Mouse (Mus musculus) limb, embryonic 13.5 days (tissue): ENCODE results near the gene Clmp. TPM values are rescaled to one million over a fixed set of nuclear protein-coding genes. Genes with fewer than 3 reads are reported as not detected.
"Not testable (repeated sequence)": the region's sequence is repeated elsewhere in the genome, so short reads cannot be mapped to it uniquely, and the experiment has no call there.

Source experiments
- ATAC-seq: fragments of 200-750 bp; cut with Nextera tagmentation; 2 replicates; pipeline ENCODE4 v1.8.0; 2017; ENCODE audit warnings: low read depth, moderate number of reproducible peaks, moderate TSS enrichment; ENCODE audit not compliant: low FRiP score
- H3K27ac ChIP-seq: fragments of 300-500 bp; sonication (generic); 2 replicates; pipeline ENCODE4 v1.5.1; 2015; ENCODE audit warnings: inconsistent platforms, mild to moderate bottlenecking, moderate library complexity
- H3K27me3 ChIP-seq: fragments of 300-500 bp; sonication (generic); 2 replicates; pipeline ENCODE4 v1.6.1; 2015; ENCODE audit warnings: mild to moderate bottlenecking, inconsistent platforms
- H3K36me3 ChIP-seq: fragments of 300-500 bp; sonication (generic); 2 replicates; pipeline ENCODE4 v1.6.1; 2015; ENCODE audit warnings: inconsistent platforms, mild to moderate bottlenecking, moderate library complexity
- H3K4me1 ChIP-seq: fragments of 300-500 bp; sonication (generic); 2 replicates; pipeline ENCODE4 v1.6.1; 2015; ENCODE audit warnings: inconsistent platforms
- H3K4me2 ChIP-seq: fragments of 300-500 bp; sonication (generic); replicated peaks from 2 replicates; pipeline ENCODE4 v1.6.1; 2015; ENCODE audit warnings: inconsistent platforms, mild to moderate bottlenecking, moderate library complexity
- H3K4me3 ChIP-seq: fragments of 300-500 bp; sonication (generic); 2 replicates; pipeline ENCODE4 v1.5.1; 2015; ENCODE audit warnings: moderate library complexity, mild to moderate bottlenecking, inconsistent platforms
- H3K9ac ChIP-seq: fragments of 300-500 bp; sonication (generic); 2 replicates; pipeline ENCODE4 v1.6.1; 2015; ENCODE audit warnings: mild to moderate bottlenecking, inconsistent platforms
- H3K9me3 ChIP-seq: fragments of 300-500 bp; sonication (generic); 2 replicates; pipeline ENCODE4 v1.6.1; 2016; ENCODE audit warnings: inconsistent platforms
- WGBS: fragments of 180-500 bp; shearing (Covaris S2); methylation state at CpG from one replicate; pipeline ENCODE4 v1.1.7; 2015; 5-methylcytosine and 5-hydroxymethylcytosine counted together
- polyA plus RNA-seq: library from polyadenylated mRNA; unstranded; fragments of >200 nt; fragmentation: Nextera tagmentation; extraction: Ambion mirVana; gene quantifications from 2 replicates; pipeline ENCODE4 v1.2.1, GENCODE M21; 2015

Clmp gene
- polyA plus RNA-seq, 1 experiment from 2014 or later, result 62.8 TPM

- under 1% methylated on average over 81 of the region's 83 CpGs for WGBS
- Histone ChIP-seq H3K4me1 (peaks cover 40% of the 10 kb centered on the region), H3K36me3 (peaks cover 24% of the 10 kb centered on the region), H3K4me2 (peak within 1 kb of the TSS; percentile 85), H3K27me3 (no peaks in the 10 kb centered on the region), H3K27ac (peak within 1 kb of the TSS; percentile 97), H3K9ac (peak within 1 kb of the TSS; percentile 99), H3K9me3 (no peaks in the 10 kb centered on the region), H3K4me3 (peak within 1 kb of the TSS; percentile 97)
- peak; percentile 96 for ATAC-seq
Observed at GRCm38 (mm10) chr9:40800675-40801612, 115.2 kb downstream of the Clmp start, which contains the start of gene Hspa8. TSS of gene Hspa8 (plus strand) at chr9:40800984.

- H3K9ac ChIP-seq, result peak overlapping the region; percentile 99
- peak overlapping the region; percentile 97 for H3K4me3 ChIP-seq
- WGBS, result under 1% methylated on average over 28 of the region's 28 CpGs
- ATAC-seq, result peak; percentile 3
- H3K27ac ChIP-seq, result peak overlapping the region; percentile 95
- H3K4me1 ChIP-seq, result peaks cover 49% of the 10 kb centered on the region
- not testable (repeated sequence) for H3K27me3 ChIP-seq, H3K9me3 ChIP-seq
- peak overlapping the region; percentile 85 for H3K4me2 ChIP-seq
- H3K36me3 ChIP-seq, result peaks cover 34% of the 10 kb centered on the region
Observed at GRCm38 (mm10) chr9:40801614-40802532, 116.1 kb downstream of the Clmp start.

- H3K4me1 ChIP-seq, result peaks cover 55% of the 10 kb centered on the region
- not testable (repeated sequence) for H3K27me3 ChIP-seq, ATAC-seq, H3K9me3 ChIP-seq, H3K27ac ChIP-seq
- peak overlapping the region; percentile 99 for H3K9ac ChIP-seq
- peak overlapping the region; percentile 97 for H3K4me3 ChIP-seq
- WGBS, result 6% methylated on average over 8 of the region's 8 CpGs
- peaks cover 34% of the 10 kb centered on the region for H3K36me3 ChIP-seq
- H3K4me2 ChIP-seq, result peak overlapping the region; percentile 85
Observed at GRCm38 (mm10) chr9:40802533-40802875, 116.7 kb downstream of the Clmp start.

GRCm38 (mm10) chr9:40804576-40804975 lies 118.8 kb downstream of the Clmp start:
- ATAC-seq, H3K4me3 ChIP-seq, H3K27me3 ChIP-seq, H3K9me3 ChIP-seq, H3K9ac ChIP-seq, H3K27ac ChIP-seq: not testable (repeated sequence)
- H3K4me2 ChIP-seq, result peak overlapping the region; percentile 57
- H3K4me1 ChIP-seq, result peaks cover 45% of the 10 kb centered on the region
- WGBS, result 60% methylated on average over 3 of the region's 3 CpGs
- H3K36me3 ChIP-seq, result peaks cover 35% of the 10 kb centered on the region

GRCm38 (mm10) chr9:40805263-40805662 lies 119.5 kb downstream of the Clmp start:
- no peak for ATAC-seq
- WGBS, result 22% methylated on average over 2 of the region's 2 CpGs
- H3K9me3 ChIP-seq, result no peaks in the 10 kb centered on the region
- H3K4me2 ChIP-seq, result peak overlapping the region; percentile 57
- no peak overlapping the region for H3K9ac ChIP-seq
- H3K36me3 ChIP-seq, result peaks cover 39% of the 10 kb centered on the region
- peaks cover 45% of the 10 kb centered on the region for H3K4me1 ChIP-seq
- no peak overlapping the region for H3K27ac ChIP-seq
- no peak overlapping the region for H3K4me3 ChIP-seq
- H3K27me3 ChIP-seq, result no peaks in the 10 kb centered on the region

- H3K27ac ChIP-seq, result peak overlapping the region; percentile 63; the same call in 1 of the 2 replicates
- peak; percentile 33; the same call in 1 of the 2 replicates for ATAC-seq
- no peak overlapping the region for H3K4me3 ChIP-seq
- H3K27me3 ChIP-seq, result no peaks in the 10 kb centered on the region
- WGBS, result 30% methylated on average over 5 of the region's 5 CpGs
- 0 out of 2 replicates have a peak overlapping the region, but pooled peaks have one; percentile 4 for H3K4me2 ChIP-seq
- H3K36me3 ChIP-seq, result peaks cover 42% of the 10 kb centered on the region
- H3K4me1 ChIP-seq, result peaks cover 45% of the 10 kb centered on the region
- H3K9me3 ChIP-seq, result no peaks in the 10 kb centered on the region
- no peak overlapping the region for H3K9ac ChIP-seq
Observed at GRCm38 (mm10) chr9:40806440-40807288, 120.9 kb downstream of the Clmp start.

- no peaks in the 10 kb centered on the region for H3K27me3 ChIP-seq
- peak overlapping the region; percentile 63; the same call in 1 of the 2 replicates for H3K27ac ChIP-seq
- H3K9me3 ChIP-seq, result no peaks in the 10 kb centered on the region
- peaks cover 45% of the 10 kb centered on the region for H3K4me1 ChIP-seq
- peaks cover 42% of the 10 kb centered on the region for H3K36me3 ChIP-seq
- 23% methylated on average over 11 of the region's 11 CpGs for whole genome bisulfite sequencing
- no peak overlapping the region for H3K9ac ChIP-seq
- no peak for ATAC-seq
- H3K4me2 ChIP-seq, result no peak overlapping the region
- no peak overlapping the region for H3K4me3 ChIP-seq
Observed at GRCm38 (mm10) chr9:40807289-40807920, 121.6 kb downstream of the Clmp start.

GRCm38 (mm10) chr9:40808061-40808906 lies 122.5 kb downstream of the Clmp start:
- 41% methylated on average over 16 of the region's 16 CpGs for WGBS
- H3K4me1 ChIP-seq, result peaks cover 41% of the 10 kb centered on the region
- H3K4me2 ChIP-seq, result no peak overlapping the region
- no peak for ATAC-seq
- H3K9ac ChIP-seq, result no peak overlapping the region
- H3K27me3 ChIP-seq, result no peaks in the 10 kb centered on the region
- peak overlapping the region; percentile 63; the same call in 1 of the 2 replicates for H3K27ac ChIP-seq
- no peak overlapping the region for H3K4me3 ChIP-seq
- peaks cover 45% of the 10 kb centered on the region for H3K36me3 ChIP-seq
- H3K9me3 ChIP-seq, result no peaks in the 10 kb centered on the region

- Histone ChIP-seq H3K36me3 (peaks cover 40% of the 10 kb centered on the region), H3K4me3 (no peak overlapping the region), H3K9me3 (no peaks in the 10 kb centered on the region), H3K4me1 (peaks cover 35% of the 10 kb centered on the region), H3K4me2 (no peak overlapping the region), H3K9ac (no peak overlapping the region), H3K27ac (no peak overlapping the region), H3K27me3 (no peaks in the 10 kb centered on the region)
- no peak for ATAC-seq
- WGBS, result 50% methylated on average over 8 of the region's 8 CpGs
Observed at GRCm38 (mm10) chr9:40808907-40809280, 123.1 kb downstream of the Clmp start.

- whole genome bisulfite sequencing, result 46% methylated on average over 2 of the region's 2 CpGs
- no peak for ATAC-seq
- Histone ChIP-seq H3K9ac (no peak overlapping the region), H3K4me2 (no peak overlapping the region), H3K36me3 (peaks cover 12% of the 10 kb centered on the region), H3K9me3 (no peaks in the 10 kb centered on the region), H3K4me3 (no peak overlapping the region), H3K27me3 (no peaks in the 10 kb centered on the region), H3K27ac (no peak overlapping the region), H3K4me1 (peaks cover 12% of the 10 kb centered on the region)
Observed at GRCm38 (mm10) chr9:40811860-40812259, 126.1 kb downstream of the Clmp start.
